Mouse (Mus musculus) forelimb bud, embryonic 11.5 days (tissue): ENCODE results near the gene Kndc1.

Source experiments
- DNase-seq: peaks from one replicate; pipeline ENCODE4 v3.0.0-alpha.2; 2012; ENCODE audit warnings: low read depth, low spot score

Gene Kndc1

DNA sequence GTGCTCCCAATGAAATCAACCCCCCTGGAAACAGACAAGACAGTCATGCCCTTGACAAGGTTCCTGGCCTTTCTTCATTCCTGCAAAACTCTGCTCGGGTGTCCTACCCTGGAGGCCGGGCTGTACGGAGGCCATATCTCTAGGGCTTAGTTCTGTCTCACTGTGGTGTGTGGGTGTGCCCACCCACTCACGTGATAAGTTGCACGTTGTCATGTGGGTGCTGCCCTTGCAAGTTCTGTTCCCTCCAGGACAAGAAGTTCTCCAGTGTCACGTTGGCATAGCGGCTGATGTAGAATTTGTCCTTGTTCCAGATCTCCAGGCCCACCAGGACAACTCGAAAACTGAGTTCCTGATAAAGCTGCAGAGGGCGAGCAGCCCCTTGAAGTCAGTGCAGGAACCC, 93.8 kb downstream of the Kndc1 start:
- no peak for DNase-seq

DNA sequence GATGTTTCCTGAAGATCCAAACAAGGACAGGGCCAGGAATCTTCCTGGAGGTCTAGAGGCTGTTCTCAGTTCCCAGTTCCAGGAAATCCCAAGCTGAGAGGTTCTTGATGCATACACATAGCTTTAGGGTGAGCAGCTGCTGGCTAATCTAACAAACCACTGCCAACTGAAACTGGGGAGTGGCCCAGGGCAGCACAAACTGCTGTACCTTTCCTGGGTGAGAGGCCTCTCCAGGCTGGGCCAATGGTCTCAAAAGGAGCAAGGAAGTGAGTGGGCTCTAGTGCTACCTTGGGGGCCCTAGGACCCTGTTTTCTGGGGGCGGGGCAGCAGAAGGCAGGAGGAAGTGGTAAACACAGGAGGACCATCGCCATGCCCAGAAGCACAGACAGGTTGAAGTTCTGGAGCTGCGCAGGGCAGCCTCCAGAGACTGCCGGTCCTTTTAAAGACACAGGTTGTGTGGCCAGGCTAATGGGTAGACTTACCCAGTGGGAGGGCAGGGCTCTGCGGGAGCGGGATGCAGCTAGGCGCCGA, 96.4 kb downstream of the Kndc1 start:
- no peak for DNase-seq
